Mouse (Mus musculus): ENCODE data around the gene Letm1.

Gene Letm1

GRCm38 (mm10) chr5:33705612-33706349 lies 76.8 kb downstream of the Letm1 start:
- no peak for DNase-seq

- no peak for DNase-seq
These were observed 77.5 kb downstream of the Letm1 start for GRCm38 (mm10) chr5:33704945-33705611.

GRCm38 (mm10) chr5:33703999-33704398 lies 78.6 kb downstream of the Letm1 start:
- DNase-seq = no peak

- DNase-seq = no peak
These were observed 80.8 kb downstream of the Letm1 start for GRCm38 (mm10) chr5:33701832-33702231.

GRCm38 (mm10) chr5:33700010-33700409 lies 82.6 kb downstream of the Letm1 start:
- no peak for DNase-seq

GRCm38 (mm10) chr5:33698669-33699068 lies 83.9 kb downstream of the Letm1 start:
- DNase-seq = no peak

GRCm38 (mm10) chr5:33697947-33698512 lies 84.6 kb downstream of the Letm1 start:
- no peak for DNase-seq

GRCm38 (mm10) chr5:33697534-33697933 lies 85.1 kb downstream of the Letm1 start:
- DNase-seq = no peak

GRCm38 (mm10) chr5:33696430-33696829 lies 86.2 kb downstream of the Letm1 start:
- DNase-seq = no peak

GRCm38 (mm10) chr5:33695718-33696121 lies 86.9 kb downstream of the Letm1 start:
- DNase-seq = no peak

GRCm38 (mm10) chr5:33694848-33695717 lies 87.5 kb downstream of the Letm1 start:
- no peak for DNase-seq

GRCm38 (mm10) chr5:33694461-33694847 lies 88.2 kb downstream of the Letm1 start:
- DNase-seq = no peak

- no peak for DNase-seq
These were observed 90.2 kb downstream of the Letm1 start for GRCm38 (mm10) chr5:33692393-33692792.

- no peak for DNase-seq
These were observed 92.6 kb downstream of the Letm1 start for GRCm38 (mm10) chr5:33689852-33690645.
